Mouse (Mus musculus): ENCODE results near the gene Zfp319.

The Zfp319 gene

GRCm38 (mm10) chr8:95351461-95351860, 19.7 kb upstream of the Zfp319 start:
- peak; percentile 57 for DNase-seq (ENCODE audit: low spot score)

- DNase-seq (ENCODE audit: low spot score): peak; percentile 2
Observed at GRCm38 (mm10) chr8:95348811-95349630, 17.3 kb upstream of the Zfp319 start.

- DNase-seq (ENCODE audit: low spot score): peak; percentile 2
Observed at GRCm38 (mm10) chr8:95348356-95348755, 16.6 kb upstream of the Zfp319 start.

DNA sequence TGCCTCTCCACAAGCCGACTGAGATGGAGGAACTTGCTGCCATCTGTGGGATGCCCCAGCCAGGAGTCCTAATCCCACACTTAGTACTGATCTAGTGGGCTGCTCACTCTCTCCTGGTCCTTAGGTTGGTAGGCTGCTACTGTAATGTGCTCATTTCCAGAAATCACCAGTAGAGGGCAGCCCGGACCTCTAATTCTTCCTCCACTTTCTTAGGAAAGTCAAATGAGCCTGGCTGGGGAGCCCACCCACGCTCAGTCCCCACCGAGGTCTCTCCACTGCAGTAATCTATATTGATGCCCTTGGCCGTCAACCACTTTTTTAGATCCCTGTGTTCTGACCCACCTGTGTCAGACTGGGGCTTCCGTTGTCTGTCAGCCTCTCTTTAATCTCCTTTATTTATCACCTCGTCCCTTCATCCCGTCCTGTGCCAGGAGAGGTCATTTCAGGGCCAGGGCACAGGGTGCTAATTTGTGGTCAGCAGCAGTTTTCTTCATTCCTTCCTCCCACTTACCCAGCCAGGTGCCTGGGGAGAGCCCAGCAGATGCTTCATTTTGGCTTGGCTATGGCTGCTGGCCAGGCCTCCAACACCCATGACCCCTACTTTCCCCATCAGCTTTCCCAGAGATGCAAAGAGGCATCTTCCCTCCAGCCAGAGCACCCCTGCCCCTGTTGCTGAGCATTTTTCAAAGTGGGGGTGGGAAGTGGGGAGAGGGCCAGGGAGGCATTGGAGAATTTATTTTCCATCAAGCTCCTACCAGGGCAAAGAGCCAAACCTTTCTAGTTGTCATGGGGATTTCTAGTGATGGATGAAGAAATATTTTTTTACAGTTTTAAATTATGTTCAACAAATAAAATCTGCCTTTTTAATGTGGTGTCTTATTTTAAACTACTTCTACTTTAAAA, 15.1 kb upstream of the Zfp319 start:
- peak; percentile 77 for DNase-seq (ENCODE audit: low spot score)

GRCm38 (mm10) chr8:95344668-95345067, 12.9 kb upstream of the Zfp319 start:
- DNase-seq (ENCODE audit: low spot score): no peak

DNA sequence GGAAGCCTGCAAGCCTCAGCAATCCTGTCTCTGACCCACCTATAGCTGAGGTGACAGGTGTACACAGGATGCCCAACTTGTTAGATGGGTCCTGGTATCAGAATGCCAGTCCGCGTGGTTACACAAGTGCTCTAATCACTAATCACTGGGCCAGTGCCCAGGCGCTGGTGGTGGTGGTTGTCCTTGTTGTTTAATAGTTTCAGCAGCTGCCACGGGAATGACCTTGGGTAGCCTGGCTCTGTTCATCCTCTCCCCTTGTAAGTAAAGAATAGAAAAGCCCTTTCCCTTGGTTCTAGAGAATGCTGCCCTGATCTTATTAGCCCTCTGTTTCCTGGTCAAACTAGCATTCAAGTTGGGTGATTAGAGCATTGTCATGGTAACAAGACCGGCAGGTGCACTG, 10.0 kb upstream of the Zfp319 start:
- DNase-seq (ENCODE audit: low spot score): no peak

GRCm38 (mm10) chr8:95336363-95336762, 4.6 kb upstream of the Zfp319 start:
- DNase-seq (ENCODE audit: low spot score): no peak

DNA sequence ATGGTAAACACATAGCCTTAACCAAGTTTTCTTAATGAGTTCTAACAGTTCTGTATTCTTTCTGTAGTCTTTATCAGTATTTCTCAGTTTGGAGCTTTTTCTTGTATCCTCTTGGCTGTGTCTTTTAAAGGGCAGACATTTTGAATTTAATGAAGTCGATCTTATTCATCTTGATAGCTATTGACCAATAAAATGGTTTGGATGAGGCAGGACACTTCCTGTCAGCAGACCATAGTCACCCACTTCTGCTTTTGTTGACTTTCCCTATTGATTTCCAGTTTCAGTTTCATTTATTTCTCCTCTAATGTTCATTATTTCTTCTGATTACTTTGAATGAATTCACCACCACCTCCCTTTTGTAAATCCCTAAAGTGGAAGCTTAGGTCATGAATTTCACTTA, 4.0 kb upstream of the Zfp319 start:
- no peak for DNase-seq (ENCODE audit: low spot score)

GRCm38 (mm10) chr8:95332437-95333199, 868 bp upstream of the Zfp319 start:
- DNase-seq (ENCODE audit: low spot score): no peak

DNA sequence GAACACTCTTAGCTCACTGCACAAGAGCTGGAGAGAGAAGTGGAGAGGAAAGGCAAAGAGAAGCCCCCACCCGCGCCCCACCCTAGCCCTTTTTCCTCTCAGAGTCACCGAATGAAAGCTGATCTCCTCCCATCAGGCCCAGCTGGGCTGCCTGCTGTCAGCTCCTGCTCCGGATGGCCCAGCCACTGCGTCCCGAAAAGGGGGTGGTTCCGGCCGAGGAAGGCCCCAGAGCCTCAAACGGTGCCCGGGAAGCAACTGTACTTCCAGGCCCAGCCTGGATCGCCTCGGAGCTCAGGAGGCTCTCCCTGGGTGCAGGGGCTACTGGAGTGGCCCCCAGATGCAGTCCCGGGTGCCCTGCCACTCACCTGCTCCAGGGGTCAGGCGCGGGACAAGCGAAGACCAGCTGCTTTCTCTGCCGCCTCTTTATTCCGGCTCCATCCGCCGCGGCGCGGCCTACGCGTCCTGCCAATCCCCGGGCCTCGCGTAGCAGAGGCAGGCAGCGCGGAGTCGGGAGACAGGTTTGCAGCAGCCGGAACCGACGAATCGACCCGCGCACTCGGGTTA, 512 bp downstream of the Zfp319 start:
- DNase-seq (ENCODE audit: low spot score): peak; percentile 76

GRCm38 (mm10) chr8:95330367-95330766, 1.4 kb downstream of the Zfp319 start:
- DNase-seq (ENCODE audit: low spot score): no peak

DNA sequence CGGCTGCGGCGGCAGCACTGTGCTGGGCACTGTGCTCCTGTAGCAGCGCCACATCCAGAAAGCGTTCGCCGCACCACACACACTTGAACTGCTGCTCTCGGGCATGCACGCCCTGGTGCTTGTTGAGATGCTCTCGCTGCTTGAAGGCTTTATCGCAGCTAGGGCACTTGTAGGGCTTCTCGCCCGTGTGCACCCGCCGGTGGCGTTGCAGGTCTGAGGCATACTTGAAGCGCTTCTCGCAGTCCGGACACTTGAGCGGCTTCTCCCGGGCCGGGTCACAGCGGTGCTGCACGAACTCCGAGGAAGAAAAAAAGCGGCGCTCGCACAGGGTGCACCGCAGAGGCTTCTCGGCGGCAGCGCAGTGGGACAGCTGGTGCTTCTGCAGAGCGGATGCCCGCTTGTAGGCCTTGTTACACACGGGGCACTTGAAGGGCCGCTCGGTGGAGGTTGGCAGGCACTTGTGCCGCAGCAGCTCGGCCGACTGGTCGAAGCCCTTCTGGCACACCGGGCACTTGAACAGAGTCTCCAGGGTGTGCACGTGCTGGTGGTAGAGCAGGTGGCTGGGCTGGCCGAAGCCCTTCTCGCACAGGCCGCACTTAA, 3.8 kb downstream of the Zfp319 start:
- DNase-seq (ENCODE audit: low spot score): no peak

DNA sequence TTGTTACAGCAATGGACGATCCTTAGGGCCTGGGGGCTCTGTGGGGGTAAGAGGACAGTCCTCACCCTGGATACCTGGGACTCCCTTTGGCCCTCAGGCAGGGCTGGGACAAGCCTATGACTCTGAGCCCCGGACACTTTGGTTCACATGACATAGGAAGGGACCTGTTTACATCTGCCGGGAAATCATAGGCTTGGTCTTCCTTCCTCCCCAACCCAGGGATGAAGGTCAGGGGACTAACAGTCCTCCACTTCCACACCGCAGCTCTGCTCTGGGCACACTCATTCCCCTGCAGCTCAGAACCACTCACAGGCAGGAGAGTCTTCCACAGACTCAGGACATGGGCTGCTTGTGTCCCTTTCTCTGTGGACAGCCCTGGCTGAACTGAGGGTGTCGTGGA, 4.9 kb downstream of the Zfp319 start:
- DNase-seq (ENCODE audit: low spot score): no peak

DNA sequence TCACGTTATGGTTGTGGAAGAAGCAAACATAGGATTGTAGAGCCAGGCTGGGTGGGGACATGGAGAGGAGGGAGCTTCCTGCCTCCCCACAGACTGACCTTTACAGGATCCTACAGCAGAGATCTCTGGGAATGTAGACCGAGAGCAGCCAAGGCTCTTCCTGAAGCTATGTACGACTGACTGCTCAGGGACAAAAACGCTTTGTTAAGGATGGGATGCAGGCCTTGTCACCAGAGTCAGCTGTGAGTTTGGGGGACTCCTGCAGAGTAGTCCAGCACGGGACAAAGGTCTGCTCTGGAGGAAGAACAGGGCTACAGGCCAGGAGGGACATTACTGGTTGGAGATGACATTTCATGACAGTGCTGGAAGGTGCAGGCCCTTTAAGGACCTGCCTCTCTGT, 7.1 kb downstream of the Zfp319 start:
- no peak for DNase-seq (ENCODE audit: low spot score)

DNA sequence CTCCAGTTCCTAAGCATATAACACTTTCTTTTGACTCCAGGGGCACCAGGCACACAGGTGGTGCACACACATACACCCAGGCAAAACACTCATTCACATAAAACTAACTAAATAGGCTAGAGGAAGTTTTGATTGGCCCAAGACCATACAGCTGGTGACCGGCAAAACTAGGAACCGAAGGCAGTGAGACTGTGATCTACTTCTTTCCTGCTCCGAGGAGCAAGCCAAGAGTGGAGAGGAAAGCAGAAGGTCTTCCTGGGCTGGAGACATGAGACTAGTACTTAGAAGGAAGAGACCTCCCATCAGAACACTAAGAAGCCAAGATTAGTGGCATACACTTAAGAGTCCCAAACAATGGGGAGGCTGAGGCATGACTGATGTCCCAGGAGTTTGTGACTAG, 8.5 kb downstream of the Zfp319 start:
- no peak for DNase-seq (ENCODE audit: low spot score)

GRCm38 (mm10) chr8:95320224-95321139, 11.3 kb downstream of the Zfp319 start:
- peak; percentile 71 for DNase-seq (ENCODE audit: low spot score)

- no peak for DNase-seq (ENCODE audit: low spot score)
Observed at GRCm38 (mm10) chr8:95315350-95315749, 16.4 kb downstream of the Zfp319 start.

DNA sequence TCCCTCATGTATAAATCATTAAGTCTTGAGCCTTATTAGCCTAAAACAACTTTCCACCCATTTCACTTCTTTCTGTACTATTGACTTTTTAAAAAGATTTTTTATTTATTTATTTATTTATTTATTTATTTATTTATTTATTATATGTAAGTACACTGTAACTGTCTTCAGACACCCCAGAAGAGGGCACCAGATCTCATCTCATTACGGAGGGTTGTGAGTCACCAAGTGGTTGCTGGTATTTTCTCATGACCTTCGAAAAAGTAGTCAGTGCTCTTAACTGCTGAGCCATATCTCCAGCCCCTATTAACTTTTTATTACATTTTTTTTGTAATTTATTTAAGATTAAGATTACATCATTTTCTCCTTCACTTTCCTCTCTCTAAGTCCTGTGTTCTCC, 17.0 kb downstream of the Zfp319 start:
- no peak for DNase-seq (ENCODE audit: low spot score)

- no peak for DNase-seq (ENCODE audit: low spot score)
Observed at GRCm38 (mm10) chr8:95313857-95314256, 17.9 kb downstream of the Zfp319 start.

DNA sequence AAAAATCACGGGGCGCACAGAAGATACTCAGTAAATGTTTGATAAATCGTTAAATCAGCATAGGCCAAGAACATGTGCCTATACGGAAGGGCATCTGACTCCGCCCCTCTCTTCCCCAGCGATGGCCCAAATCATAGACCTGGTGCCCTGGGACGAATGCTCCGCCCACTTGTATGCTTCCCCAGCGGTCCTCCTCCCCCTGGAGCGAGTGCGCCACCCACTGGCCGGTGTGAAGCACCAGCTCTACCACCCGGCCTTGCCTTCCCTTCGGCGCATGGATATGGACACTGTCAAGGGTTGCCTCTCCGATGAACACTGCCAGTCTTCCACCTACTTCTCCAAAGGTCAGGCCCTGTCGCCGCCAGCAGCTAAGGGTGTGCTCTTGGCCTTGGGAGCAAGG, 18.9 kb downstream of the Zfp319 start:
- no peak for DNase-seq (ENCODE audit: low spot score)
